Mouse (Mus musculus): ENCODE measurements around the gene Ift122. TPM values are rescaled to one million over a fixed set of nuclear protein-coding genes. Genes with fewer than 3 reads are reported as not detected.

Ift122 gene
- polyA plus RNA-seq, 1 experiment from 2014 or later, result 20.4 TPM

GRCm38 (mm10) chr6:115959151-115959691 is 106.0 kb downstream of the Ift122 start:
- ATAC-seq (ENCODE audit: low read depth), result 0 out of 2 replicates have a peak, but pooled peaks have one; percentile 14
- 45% methylated on average over 7 of the region's 7 CpGs for whole genome bisulfite sequencing
- peaks cover 30% of the 10 kb centered on the region for H3K4me1 ChIP-seq (ENCODE audit: control insufficient read depth, insufficient read depth, low read length)

GRCm38 (mm10) chr6:115960322-115960721 is 107.1 kb downstream of the Ift122 start:
- peaks cover 22% of the 10 kb centered on the region for H3K36me3 ChIP-seq (ENCODE audit: control insufficient read depth, insufficient read depth, low read length)
- H3K27me3 ChIP-seq (replicated peaks; ENCODE audit: control insufficient read depth, insufficient read depth, low read length), result no peaks in the 10 kb centered on the region
- DNase-seq (ENCODE audit: low spot score) (no peak), ATAC-seq (ENCODE audit: low read depth) (no peak)
- no peaks in the 10 kb centered on the region for H3K9me3 ChIP-seq (ENCODE audit: control insufficient read depth, low read length)
- no peak overlapping the region for H3K27ac ChIP-seq (replicated peaks; ENCODE audit: low read depth, low read length)
- no peak overlapping the region for H3K4me2 ChIP-seq (ENCODE audit: low read depth, low read length)
- H3K4me1 ChIP-seq (ENCODE audit: control insufficient read depth, insufficient read depth, low read length), result peaks cover 24% of the 10 kb centered on the region
- WGBS, result 93% methylated on average over 19 of the region's 19 CpGs
- H3K9ac ChIP-seq (ENCODE audit: low read depth, low read length), result no peak overlapping the region
- H3K4me3 ChIP-seq (ENCODE audit: low read depth, low read length), result no peak overlapping the region

More at GRCm38 (mm10) chr6:115959151-115959691, 106.0 kb downstream of the Ift122 start:
- Histone ChIP-seq H3K9me3 (ENCODE audit: control insufficient read depth, low read length) (no peaks in the 10 kb centered on the region), H3K9ac (ENCODE audit: low read depth, low read length) (no peak overlapping the region), H3K27me3 (replicated peaks; ENCODE audit: control insufficient read depth, insufficient read depth, low read length) (no peaks in the 10 kb centered on the region), H3K36me3 (ENCODE audit: control insufficient read depth, insufficient read depth, low read length) (peaks cover 22% of the 10 kb centered on the region), H3K4me2 (ENCODE audit: low read depth, low read length) (no peak overlapping the region), H3K4me3 (ENCODE audit: low read depth, low read length) (no peak overlapping the region), H3K27ac (replicated peaks; ENCODE audit: low read depth, low read length) (peak overlapping the region; percentile 44)
- DNase-seq (ENCODE audit: low spot score), result peak; percentile 76

GRCm38 (mm10) chr6:115961743-115962142 is 108.5 kb downstream of the Ift122 start:
- H3K27me3 ChIP-seq (replicated peaks; ENCODE audit: control insufficient read depth, insufficient read depth, low read length), result no peaks in the 10 kb centered on the region
- no peak overlapping the region for H3K9ac ChIP-seq (ENCODE audit: low read depth, low read length)
- no peak for DNase-seq (ENCODE audit: low spot score)
- no peaks in the 10 kb centered on the region for H3K9me3 ChIP-seq (ENCODE audit: control insufficient read depth, low read length)
- ATAC-seq (ENCODE audit: low read depth), result no peak
- H3K4me2 ChIP-seq (ENCODE audit: low read depth, low read length), result no peak overlapping the region
- peaks cover 34% of the 10 kb centered on the region for H3K36me3 ChIP-seq (ENCODE audit: control insufficient read depth, insufficient read depth, low read length)
- no peak overlapping the region for H3K27ac ChIP-seq (replicated peaks; ENCODE audit: low read depth, low read length)
- peaks cover 24% of the 10 kb centered on the region for H3K4me1 ChIP-seq (ENCODE audit: control insufficient read depth, insufficient read depth, low read length)
- 87% methylated on average over 3 of the region's 3 CpGs for WGBS
- no peak overlapping the region for H3K4me3 ChIP-seq (ENCODE audit: low read depth, low read length)

- Histone ChIP-seq H3K4me3 (ENCODE audit: low read depth, low read length) (no peak overlapping the region), H3K4me2 (ENCODE audit: low read depth, low read length) (no peak overlapping the region), H3K9me3 (ENCODE audit: control insufficient read depth, low read length) (no peaks in the 10 kb centered on the region), H3K27me3 (replicated peaks; ENCODE audit: control insufficient read depth, insufficient read depth, low read length) (no peaks in the 10 kb centered on the region), H3K36me3 (ENCODE audit: control insufficient read depth, insufficient read depth, low read length) (peaks cover 41% of the 10 kb centered on the region), H3K9ac (ENCODE audit: low read depth, low read length) (no peak overlapping the region), H3K27ac (replicated peaks; ENCODE audit: low read depth, low read length) (no peak overlapping the region), H3K4me1 (ENCODE audit: control insufficient read depth, insufficient read depth, low read length) (peaks cover 22% of the 10 kb centered on the region)
- no peak for ATAC-seq (ENCODE audit: low read depth)
- no peak for DNase-seq (ENCODE audit: low spot score)
- WGBS, result 42% methylated on average over 19 of the region's 23 CpGs
Measured at GRCm38 (mm10) chr6:115962439-115963085, 109.3 kb downstream of the Ift122 start.

GRCm38 (mm10) chr6:115963656-115964055 is 110.4 kb downstream of the Ift122 start:
- H3K9me3 ChIP-seq (ENCODE audit: control insufficient read depth, low read length), result no peaks in the 10 kb centered on the region
- 78% methylated on average over 8 of the region's 9 CpGs for WGBS
- no peak for DNase-seq (ENCODE audit: low spot score)
- peaks cover 12% of the 10 kb centered on the region for H3K4me1 ChIP-seq (ENCODE audit: control insufficient read depth, insufficient read depth, low read length)
- H3K27me3 ChIP-seq (replicated peaks; ENCODE audit: control insufficient read depth, insufficient read depth, low read length), result no peaks in the 10 kb centered on the region
- H3K4me3 ChIP-seq (ENCODE audit: low read depth, low read length), result no peak overlapping the region
- peaks cover 41% of the 10 kb centered on the region for H3K36me3 ChIP-seq (ENCODE audit: control insufficient read depth, insufficient read depth, low read length)
- H3K4me2 ChIP-seq (ENCODE audit: low read depth, low read length), result no peak overlapping the region
- no peak overlapping the region for H3K9ac ChIP-seq (ENCODE audit: low read depth, low read length)
- no peak overlapping the region for H3K27ac ChIP-seq (replicated peaks; ENCODE audit: low read depth, low read length)
- ATAC-seq (ENCODE audit: low read depth), result no peak

GRCm38 (mm10) chr6:115966227-115966966 is 113.1 kb downstream of the Ift122 start:
- 87% methylated on average over 18 of the region's 19 CpGs for WGBS
- Histone ChIP-seq H3K36me3 (ENCODE audit: control insufficient read depth, insufficient read depth, low read length) (peaks cover 33% of the 10 kb centered on the region; the same call in 1 of the 2 replicates), H3K4me1 (ENCODE audit: control insufficient read depth, insufficient read depth, low read length) (peaks cover 5% of the 10 kb centered on the region)

GRCm38 (mm10) chr6:115967291-115967880 is 114.1 kb downstream of the Ift122 start:
- WGBS, result 93% methylated on average over 14 of the region's 15 CpGs
- DNase-seq (ENCODE audit: low spot score) (no peak), ATAC-seq (ENCODE audit: low read depth) (no peak)
- Histone ChIP-seq H3K4me3 (ENCODE audit: low read depth, low read length) (no peak overlapping the region), H3K36me3 (ENCODE audit: control insufficient read depth, insufficient read depth, low read length) (peaks cover 31% of the 10 kb centered on the region; the same call in 1 of the 2 replicates), H3K4me1 (ENCODE audit: control insufficient read depth, insufficient read depth, low read length) (peaks cover 15% of the 10 kb centered on the region), H3K27me3 (replicated peaks; ENCODE audit: control insufficient read depth, insufficient read depth, low read length) (no peaks in the 10 kb centered on the region), H3K9me3 (ENCODE audit: control insufficient read depth, low read length) (no peaks in the 10 kb centered on the region), H3K9ac (ENCODE audit: low read depth, low read length) (no peak overlapping the region), H3K4me2 (ENCODE audit: low read depth, low read length) (no peak overlapping the region), H3K27ac (replicated peaks; ENCODE audit: low read depth, low read length) (no peak overlapping the region)

More at GRCm38 (mm10) chr6:115966227-115966966, 113.1 kb downstream of the Ift122 start:
- H3K4me3 ChIP-seq (ENCODE audit: low read depth, low read length), result no peak overlapping the region
- ATAC-seq (ENCODE audit: low read depth), result no peak
- no peak overlapping the region for H3K9ac ChIP-seq (ENCODE audit: low read depth, low read length)
- H3K27me3 ChIP-seq (replicated peaks; ENCODE audit: control insufficient read depth, insufficient read depth, low read length), result no peaks in the 10 kb centered on the region
- no peak for DNase-seq (ENCODE audit: low spot score)
- no peak overlapping the region for H3K4me2 ChIP-seq (ENCODE audit: low read depth, low read length)
- no peaks in the 10 kb centered on the region for H3K9me3 ChIP-seq (ENCODE audit: control insufficient read depth, low read length)
- H3K27ac ChIP-seq (replicated peaks; ENCODE audit: low read depth, low read length), result no peak overlapping the region

GRCm38 (mm10) chr6:115968086-115968485 is 114.8 kb downstream of the Ift122 start:
- peaks cover 19% of the 10 kb centered on the region for H3K4me1 ChIP-seq (ENCODE audit: control insufficient read depth, insufficient read depth, low read length)
- H3K36me3 ChIP-seq (ENCODE audit: control insufficient read depth, insufficient read depth, low read length), result peaks cover 29% of the 10 kb centered on the region; the same call in 1 of the 2 replicates
- no peak overlapping the region for H3K27ac ChIP-seq (replicated peaks; ENCODE audit: low read depth, low read length)
- no peaks in the 10 kb centered on the region for H3K27me3 ChIP-seq (replicated peaks; ENCODE audit: control insufficient read depth, insufficient read depth, low read length)
- DNase-seq (ENCODE audit: low spot score) (no peak), ATAC-seq (ENCODE audit: low read depth) (no peak)
- H3K9me3 ChIP-seq (ENCODE audit: control insufficient read depth, low read length), result no peaks in the 10 kb centered on the region
- 76% methylated on average over 5 of the region's 5 CpGs for WGBS
- H3K9ac ChIP-seq (ENCODE audit: low read depth, low read length), result no peak overlapping the region
- no peak overlapping the region for H3K4me3 ChIP-seq (ENCODE audit: low read depth, low read length)
- no peak overlapping the region for H3K4me2 ChIP-seq (ENCODE audit: low read depth, low read length)
